Mouse (Mus musculus) lung, embryonic 15.5 days (tissue): ENCODE measurements around the gene Gm8050. TPM values are rescaled to one million over a fixed set of nuclear protein-coding genes. Genes with fewer than 3 reads are reported as not detected.
A peak's percentile ranks its signal among the peaks of the same experiment; 100 is the strongest.
"Not testable (repeated sequence)": the region's sequence is repeated elsewhere in the genome, so short reads cannot be mapped to it uniquely, and the experiment has no call there.

Experiments used
- ATAC-seq: fragments of 200-750 bp; cut with Nextera tagmentation; 2 replicates; pipeline ENCODE4 v1.8.0; 2017; ENCODE audit warnings: moderate number of reproducible peaks, borderline replicate concordance; ENCODE audit not compliant: low FRiP score, low TSS enrichment; ENCODE audit errors: extremely low read depth
- H3K27ac ChIP-seq: fragments of 300-500 bp; sonication (generic); 2 replicates; pipeline ENCODE4 v1.5.1; 2015; ENCODE audit warnings: moderate library complexity, mild to moderate bottlenecking, inconsistent platforms
- H3K27me3 ChIP-seq: fragments of 300-500 bp; sonication (generic); 2 replicates; pipeline ENCODE4 v1.6.1; 2015; ENCODE audit warnings: inconsistent platforms
- H3K36me3 ChIP-seq: fragments of 300-500 bp; sonication (generic); 2 replicates; pipeline ENCODE4 v1.6.1; 2015; ENCODE audit warnings: inconsistent platforms
- H3K4me1 ChIP-seq: fragments of 300-500 bp; sonication (generic); 2 replicates; pipeline ENCODE4 v1.6.1; 2015; ENCODE audit warnings: inconsistent platforms
- H3K4me2 ChIP-seq: fragments of 300-500 bp; sonication (generic); 2 replicates; pipeline ENCODE4 v1.6.1; 2015; ENCODE audit warnings: inconsistent platforms, mild to moderate bottlenecking, moderate library complexity
- H3K4me3 ChIP-seq: fragments of 300-500 bp; sonication (generic); 2 replicates; pipeline ENCODE4 v1.5.1; 2015; ENCODE audit warnings: mild to moderate bottlenecking, inconsistent platforms
- H3K9ac ChIP-seq: fragments of 300-500 bp; sonication (generic); 2 replicates; pipeline ENCODE4 v1.6.1; 2015; ENCODE audit warnings: inconsistent platforms
- H3K9me3 ChIP-seq: fragments of 300-500 bp; sonication (generic); 2 replicates; pipeline ENCODE4 v1.6.1; 2016; ENCODE audit warnings: inconsistent platforms
- WGBS: fragments of 180-500 bp; shearing (Covaris S2); methylation state at CpG from one replicate; pipeline ENCODE4 v1.1.7; 2015; 5-methylcytosine and 5-hydroxymethylcytosine counted together
- polyA plus RNA-seq: library from polyadenylated mRNA; unstranded; fragments of >200 nt; fragmentation: Nextera tagmentation; extraction: Ambion mirVana; gene quantifications from 2 replicates; pipeline ENCODE4 v1.2.1, GENCODE M21; 2015

Gene Gm8050
- not detected in 2 replicates for polyA plus RNA-seq

DNA sequence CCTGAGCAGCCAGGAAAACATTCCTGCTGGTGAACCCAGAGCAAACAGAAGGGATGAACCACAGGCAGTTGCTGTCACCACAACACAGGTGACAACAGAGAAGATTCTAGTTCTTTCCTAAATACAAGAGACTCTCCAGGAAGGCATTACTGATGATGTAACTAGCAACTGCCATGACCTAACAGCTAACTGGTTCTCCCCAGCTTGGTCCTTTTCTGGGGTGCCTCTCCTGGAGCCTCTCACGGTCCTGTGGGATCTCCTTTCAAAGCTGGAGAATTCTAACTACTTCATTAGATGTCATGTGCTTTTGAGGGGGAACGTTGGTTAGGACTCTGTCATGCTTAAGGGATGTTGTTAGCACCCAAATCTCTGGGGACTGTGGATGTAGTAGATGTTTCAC, at the start of gene Gm8050:
Gm8050 (minus strand) TSS at position 101 of the 400 bp plus-strand sequence.
- not testable (repeated sequence) for H3K27ac ChIP-seq, H3K4me3 ChIP-seq, ATAC-seq, H3K4me2 ChIP-seq, H3K36me3 ChIP-seq, H3K9ac ChIP-seq, H3K4me1 ChIP-seq, H3K9me3 ChIP-seq, H3K27me3 ChIP-seq
- WGBS, result 67% methylated on average over 1 of the region's 2 CpGs

DNA sequence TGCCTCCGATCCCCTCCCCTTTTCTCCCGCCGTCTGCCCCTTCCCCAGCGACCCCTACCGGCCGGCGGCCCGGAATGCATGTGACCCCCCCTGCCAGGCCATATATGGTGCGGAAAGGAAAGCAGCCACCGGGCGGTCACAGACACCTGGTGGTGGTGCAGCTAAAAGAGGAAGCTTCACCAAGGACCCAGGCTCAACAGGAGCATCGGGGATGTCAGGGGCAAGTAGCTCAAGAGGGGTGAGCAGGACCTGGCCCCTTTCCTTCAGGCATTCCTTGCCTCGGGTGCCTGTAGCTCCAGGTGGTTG, 37.1 kb upstream of the Gm8050 start:
- H3K27me3 ChIP-seq, H3K4me1 ChIP-seq, H3K9me3 ChIP-seq, H3K27ac ChIP-seq, ATAC-seq, H3K36me3 ChIP-seq, H3K9ac ChIP-seq: not testable (repeated sequence)
- 0% methylated on average over 5 of the region's 13 CpGs for WGBS
- peak overlapping the region; percentile 57 for H3K4me2 ChIP-seq
- H3K4me3 ChIP-seq, result peak overlapping the region; percentile 42

DNA sequence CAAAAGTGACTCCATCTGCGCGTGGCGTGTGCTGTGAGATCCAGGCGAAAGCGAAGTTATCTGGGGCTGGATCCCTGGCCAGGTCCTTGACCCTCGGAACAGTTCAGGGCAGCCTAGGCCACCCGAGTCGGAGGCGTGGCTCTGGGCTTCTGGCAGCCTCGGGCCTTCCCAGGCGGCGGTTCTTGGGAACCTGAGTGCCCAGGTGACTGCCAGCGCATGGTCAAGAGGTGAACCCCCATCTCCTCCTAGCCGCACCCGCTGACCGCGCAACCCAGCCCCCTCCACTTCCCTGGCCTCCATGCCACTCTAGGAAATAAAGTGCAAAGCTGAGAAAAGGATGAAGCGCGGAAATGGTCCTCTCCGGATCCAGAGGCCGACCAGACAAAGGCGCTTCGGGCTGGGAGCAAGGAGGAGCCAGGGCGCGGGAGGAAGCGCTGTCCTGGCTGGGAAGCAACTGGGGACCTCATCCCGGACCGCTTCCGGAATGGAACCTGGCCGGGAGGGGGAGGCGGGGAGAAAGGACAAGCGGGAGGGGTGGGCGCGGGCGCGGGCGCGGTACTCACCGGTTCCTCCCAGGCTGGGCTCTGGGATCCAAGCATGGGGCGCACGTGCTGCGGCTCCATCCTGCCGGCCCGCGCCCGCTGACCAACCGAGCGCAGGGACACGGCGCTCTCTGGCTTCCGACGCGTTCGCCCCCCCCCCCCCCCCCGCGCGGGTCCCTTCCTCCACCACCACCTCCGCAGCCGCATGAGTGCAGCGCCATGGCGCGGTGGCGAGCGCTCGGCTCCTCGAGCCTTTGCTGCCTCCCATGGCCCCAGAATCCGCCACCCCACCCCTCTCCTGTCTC, 36.6 kb upstream of the Gm8050 start:
- H3K36me3 ChIP-seq, result not testable (repeated sequence)

DNA sequence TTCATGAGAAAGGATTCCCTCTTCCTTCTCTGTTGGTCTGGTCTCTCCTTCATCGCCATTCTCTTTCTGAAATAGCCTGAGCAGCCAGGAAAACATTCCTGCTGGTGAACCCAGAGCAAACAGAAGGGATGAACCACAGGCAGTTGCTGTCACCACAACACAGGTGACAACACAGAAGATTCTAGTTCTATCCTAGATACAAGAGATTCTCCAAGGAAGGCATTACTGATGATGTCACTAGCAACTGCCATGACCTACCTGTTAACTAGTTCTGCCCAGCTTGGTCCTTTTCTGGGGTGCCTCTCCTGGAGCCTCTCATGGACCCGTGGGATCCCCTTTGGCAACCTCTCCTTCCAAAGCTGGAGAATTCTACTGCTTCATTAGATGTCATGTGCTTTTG, 22.2 kb upstream of the Gm8050 start, which contains the start of gene Gm3636:
Gm3636 (minus strand) TSS at position 101 of the 400 bp plus-strand sequence.
- WGBS, result no CpG with 5 or more reads among the region's 2 CpGs
- ATAC-seq, H3K4me1 ChIP-seq, H3K27me3 ChIP-seq, H3K36me3 ChIP-seq, H3K27ac ChIP-seq, H3K4me2 ChIP-seq, H3K9me3 ChIP-seq, H3K9ac ChIP-seq, H3K4me3 ChIP-seq: not testable (repeated sequence)

More for the DNA sequence above, 36.6 kb upstream of the Gm8050 start:
- not testable (repeated sequence) for H3K4me1 ChIP-seq, H3K9ac ChIP-seq, ATAC-seq, H3K27me3 ChIP-seq, H3K9me3 ChIP-seq
- Histone ChIP-seq H3K27ac (0 out of 2 replicates have a peak overlapping the region, but pooled peaks have one; percentile 19), H3K4me2 (peak overlapping the region; percentile 57), H3K4me3 (peak overlapping the region; percentile 42)
- WGBS, result 0% methylated on average over 21 of the region's 67 CpGs

DNA sequence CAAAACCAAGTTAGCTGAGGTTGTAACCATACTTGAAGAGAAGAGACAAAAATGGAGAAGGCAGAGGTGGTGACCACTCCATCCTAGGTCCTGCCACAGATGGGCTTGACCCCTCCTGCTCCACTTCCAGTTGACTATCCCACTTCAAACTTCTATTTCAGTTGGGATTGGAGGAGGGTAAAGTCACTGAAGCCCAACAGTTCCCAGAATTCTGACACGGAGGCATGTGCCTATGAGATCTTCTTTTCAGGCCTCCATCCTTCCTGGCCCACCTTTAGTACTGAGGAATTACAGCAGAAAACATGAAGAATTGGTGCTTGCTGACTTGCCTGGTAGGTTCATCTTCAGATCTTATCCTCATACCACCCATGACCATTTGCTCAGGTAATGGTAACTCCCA, 36.0 kb downstream of the Gm8050 start, which contains the start of gene Gm10251:
Gm10251 (minus strand) TSS at position 101 of the 400 bp plus-strand sequence.
- H3K9me3 ChIP-seq, H3K27ac ChIP-seq, H3K4me3 ChIP-seq, ATAC-seq, H3K4me1 ChIP-seq, H3K36me3 ChIP-seq, H3K9ac ChIP-seq, H3K4me2 ChIP-seq, H3K27me3 ChIP-seq: not testable (repeated sequence)
- WGBS, result no CpG with 5 or more reads among the region's 1 CpGs

Other genes starting within 250 kb of the Gm8050 start
- gene Gm8356, start 183.0 kb downstream of the Gm8050 start, polyA plus RNA-seq, result not detected in 2 replicates
- not detected in 2 replicates for gene Gm3629, start 129.6 kb downstream of the Gm8050 start, polyA plus RNA-seq
- not detected in 2 replicates for gene Gm3460, start 97.8 kb downstream of the Gm8050 start, polyA plus RNA-seq
- gene Gm10251, start 36.1 kb downstream of the Gm8050 start, polyA plus RNA-seq, result not detected in 2 replicates
- 2.9 and 3.0 TPM in 2 replicates for gene Gm3636, start 22.1 kb upstream of the Gm8050 start, polyA plus RNA-seq
- not detected in 2 replicates for gene Gm8362, start 54.2 kb upstream of the Gm8050 start, polyA plus RNA-seq
- gene Gm3642, start 120.1 kb upstream of the Gm8050 start, polyA plus RNA-seq, result not detected in 2 replicates
- 0.75 and 0.84 TPM in 2 replicates for gene Gm3667, start 169.7 kb upstream of the Gm8050 start, polyA plus RNA-seq